Mouse (Mus musculus): ENCODE measurements at regions not wholly inside any gene's neighbourhood (a gene's known extent, or its start where the extent isn't known, plus 50 kb on each side); places are given as distances from the start of the nearest gene placed in this dataset.
"Not testable (repeated sequence)": the region's sequence is repeated elsewhere in the genome, so short reads cannot be mapped to it uniquely, and the experiment has no call there.

DNA sequence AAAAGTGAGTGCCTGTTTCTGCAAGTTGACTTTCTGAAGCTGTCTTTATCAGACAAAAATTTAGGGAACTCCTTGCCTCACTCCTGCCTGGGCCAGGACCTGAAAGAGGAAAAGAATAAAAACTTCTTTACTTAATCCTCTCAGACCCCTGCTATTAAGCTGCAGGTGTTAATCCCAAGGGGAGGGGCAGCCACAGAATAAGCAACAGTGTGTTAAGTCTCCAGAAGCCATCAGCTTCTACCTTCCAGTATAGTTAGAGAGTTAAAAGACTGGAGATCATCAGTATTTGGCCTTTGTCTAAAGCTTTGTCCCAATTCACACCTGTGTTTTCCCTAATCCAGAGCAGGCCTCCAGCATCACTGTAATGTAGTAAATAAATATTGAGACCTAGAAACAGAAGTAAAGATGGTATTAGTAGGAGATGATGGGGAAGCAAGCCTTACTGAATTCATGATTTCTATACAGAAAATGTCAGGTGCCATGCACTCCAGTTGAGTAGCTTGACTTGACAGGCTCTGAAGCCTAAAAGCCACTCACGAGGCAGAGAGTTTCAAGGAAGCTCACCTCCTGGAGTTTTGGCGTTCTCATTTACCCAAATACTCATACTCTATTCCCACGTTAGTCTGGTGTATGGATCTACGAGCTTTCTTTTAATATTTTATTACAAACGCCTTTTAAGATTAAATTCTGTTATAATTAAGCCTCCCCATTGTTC, 308.1 kb upstream of the Dab2 start:
- no peaks in the 10 kb centered on the region for H3K79me2 ChIP-seq (ENCODE audit: control insufficient read depth, insufficient read depth, low read length)
- no peak overlapping the region for H3K9ac ChIP-seq (ENCODE audit: low read depth, low read length)
- no peaks in the 10 kb centered on the region for H3K4me1 ChIP-seq (ENCODE audit: control insufficient read depth, insufficient read depth, low read length)
- no peaks in the 10 kb centered on the region for H3K27me3 ChIP-seq (ENCODE audit: control insufficient read depth, insufficient read depth, low read length)
- WGBS, result 71% methylated on average over 5 of the region's 5 CpGs
- no peak for DNase-seq (ENCODE audit: extremely low read depth, low read depth, low spot score)
- H3K27ac ChIP-seq (replicated peaks; ENCODE audit: insufficient read depth, low read depth, low read length), result no peak overlapping the region
- H3K4me3 ChIP-seq (ENCODE audit: insufficient read depth, low read depth, low read length), result no peak overlapping the region
- H3K36me3 ChIP-seq (ENCODE audit: control insufficient read depth, insufficient read depth, low read length), result no peaks in the 10 kb centered on the region
- TF ChIP-seq CTCF (IDR thresholded peaks at IDR 0.05; ENCODE audit: low read depth, low read length) (no peak), POLR2A (IDR thresholded peaks at IDR 0.05; ENCODE audit: extremely low read depth, insufficient read depth, low read length) (no peak)

DNA sequence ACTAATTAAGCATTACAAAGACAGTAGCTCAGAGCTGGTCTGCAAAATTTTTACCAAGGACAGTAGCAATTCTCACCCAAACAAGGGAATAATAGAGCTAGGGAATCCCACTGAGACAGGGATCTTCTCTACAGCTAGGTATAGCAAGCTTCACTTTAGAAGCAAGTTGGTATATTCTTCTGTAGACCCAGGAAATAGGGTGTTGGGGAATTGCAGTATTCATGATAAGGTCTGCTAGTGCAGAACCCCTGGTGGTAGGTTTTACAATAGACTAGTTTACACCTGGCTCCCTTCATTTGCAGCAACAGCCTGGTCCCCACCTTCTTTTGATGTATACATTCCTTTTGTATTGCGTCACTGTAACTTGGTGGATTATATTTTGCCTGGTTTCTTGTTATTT, 307.4 kb upstream of the Dab2 start:
- 89% methylated on average over 1 of the region's 1 CpGs for WGBS
- H3K4me3 ChIP-seq (ENCODE audit: insufficient read depth, low read depth, low read length); H3K27me3 ChIP-seq (ENCODE audit: control insufficient read depth, insufficient read depth, low read length); H3K9ac ChIP-seq (ENCODE audit: low read depth, low read length); H3K79me2 ChIP-seq (ENCODE audit: control insufficient read depth, insufficient read depth, low read length); DNase-seq (ENCODE audit: extremely low read depth, low read depth, low spot score); H3K36me3 ChIP-seq (ENCODE audit: control insufficient read depth, insufficient read depth, low read length); H3K27ac ChIP-seq (replicated peaks; ENCODE audit: insufficient read depth, low read depth, low read length); H3K4me1 ChIP-seq (ENCODE audit: control insufficient read depth, insufficient read depth, low read length): not testable (repeated sequence)

DNA sequence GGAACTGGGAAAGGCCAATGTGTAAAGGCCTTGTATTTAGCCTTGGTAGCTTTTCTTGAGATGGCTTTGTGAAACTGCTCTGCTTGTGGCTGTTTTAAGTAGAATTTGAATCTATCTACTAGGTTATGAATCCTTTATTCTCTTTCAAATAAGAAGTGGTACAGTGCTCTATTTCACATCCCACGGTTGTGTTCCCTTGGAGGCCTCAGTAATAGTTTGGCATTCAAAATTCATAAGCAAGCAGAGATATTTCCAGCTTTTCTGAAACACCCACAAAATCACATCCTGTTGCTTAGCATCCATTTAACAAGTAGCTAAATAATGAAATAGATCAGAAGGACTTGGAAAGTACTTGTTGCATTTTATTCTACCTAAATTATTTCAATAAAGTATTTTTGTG, 298.8 kb upstream of the Dab2 start:
- no peak for DNase-seq (ENCODE audit: extremely low read depth, low read depth, low spot score)
- H3K36me3 ChIP-seq (ENCODE audit: control insufficient read depth, insufficient read depth, low read length), result no peaks in the 10 kb centered on the region
- no peaks in the 10 kb centered on the region for H3K27me3 ChIP-seq (ENCODE audit: control insufficient read depth, insufficient read depth, low read length)
- H3K9ac ChIP-seq (ENCODE audit: low read depth, low read length), result no peak overlapping the region
- no peak overlapping the region for H3K4me3 ChIP-seq (ENCODE audit: insufficient read depth, low read depth, low read length)
- TF ChIP-seq CTCF (IDR thresholded peaks at IDR 0.05; ENCODE audit: low read depth, low read length), result no peak
- no peak for TF ChIP-seq POLR2A (IDR thresholded peaks at IDR 0.05; ENCODE audit: extremely low read depth, insufficient read depth, low read length)
- no peaks in the 10 kb centered on the region for H3K79me2 ChIP-seq (ENCODE audit: control insufficient read depth, insufficient read depth, low read length)
- 82% methylated on average over 1 of the region's 1 CpGs for WGBS
- no peak overlapping the region for H3K27ac ChIP-seq (replicated peaks; ENCODE audit: insufficient read depth, low read depth, low read length)
- no peaks in the 10 kb centered on the region for H3K4me1 ChIP-seq (ENCODE audit: control insufficient read depth, insufficient read depth, low read length)

DNA sequence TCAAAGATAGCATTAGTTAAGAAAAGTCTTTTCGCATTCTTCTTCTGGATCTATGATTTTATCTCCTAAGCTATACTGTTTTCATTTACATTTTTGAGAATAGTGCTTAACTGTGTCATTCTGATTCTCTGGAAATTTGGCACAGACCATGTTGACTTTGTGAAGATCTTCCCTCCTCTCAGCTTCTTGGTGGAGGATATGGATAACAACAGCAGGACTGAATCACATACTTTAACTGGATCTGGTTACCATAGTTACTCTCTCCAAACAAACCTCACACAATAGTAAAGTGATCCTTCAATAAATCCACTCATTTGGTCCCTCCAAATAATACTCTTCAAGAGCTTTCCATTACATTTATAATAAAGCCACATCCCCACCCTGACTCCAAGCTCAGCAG, 298.2 kb upstream of the Dab2 start:
- no peaks in the 10 kb centered on the region for H3K27me3 ChIP-seq (ENCODE audit: control insufficient read depth, insufficient read depth, low read length)
- H3K4me3 ChIP-seq (ENCODE audit: insufficient read depth, low read depth, low read length), result no peak overlapping the region
- no peak overlapping the region for H3K27ac ChIP-seq (replicated peaks; ENCODE audit: insufficient read depth, low read depth, low read length)
- H3K79me2 ChIP-seq (ENCODE audit: control insufficient read depth, insufficient read depth, low read length), result no peaks in the 10 kb centered on the region
- no peak overlapping the region for H3K9ac ChIP-seq (ENCODE audit: low read depth, low read length)
- 96% methylated on average over 1 of the region's 1 CpGs for WGBS
- no peaks in the 10 kb centered on the region for H3K4me1 ChIP-seq (ENCODE audit: control insufficient read depth, insufficient read depth, low read length)
- no peak for TF ChIP-seq CTCF (IDR thresholded peaks at IDR 0.05; ENCODE audit: low read depth, low read length)
- TF ChIP-seq POLR2A (IDR thresholded peaks at IDR 0.05; ENCODE audit: extremely low read depth, insufficient read depth, low read length), result no peak
- no peak for DNase-seq (ENCODE audit: extremely low read depth, low read depth, low spot score)
- no peaks in the 10 kb centered on the region for H3K36me3 ChIP-seq (ENCODE audit: control insufficient read depth, insufficient read depth, low read length)

DNA sequence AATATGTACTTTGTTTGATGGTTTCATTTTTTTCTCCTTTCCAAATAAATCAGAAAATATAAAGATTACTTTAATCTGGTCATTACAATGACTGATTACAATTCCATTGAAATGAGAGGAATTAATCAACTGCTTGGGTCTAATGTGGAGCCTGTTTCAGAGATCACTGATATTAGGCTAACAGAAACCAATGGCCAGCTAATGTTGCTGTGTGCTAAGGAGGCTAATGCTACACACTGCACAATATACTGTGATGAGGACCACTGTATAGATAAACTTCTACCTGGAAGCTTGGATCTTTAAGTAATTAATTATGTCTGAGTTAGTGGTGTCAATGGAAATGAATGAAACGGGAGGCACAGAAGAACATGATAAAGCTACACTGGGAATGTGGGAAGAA, 284.6 kb upstream of the Dab2 start:
- Histone ChIP-seq H3K36me3 (ENCODE audit: control insufficient read depth, insufficient read depth, low read length) (no peaks in the 10 kb centered on the region), H3K27me3 (ENCODE audit: control insufficient read depth, insufficient read depth, low read length) (no peaks in the 10 kb centered on the region), H3K9ac (ENCODE audit: low read depth, low read length) (no peak overlapping the region), H3K4me1 (ENCODE audit: control insufficient read depth, insufficient read depth, low read length) (no peaks in the 10 kb centered on the region), H3K79me2 (ENCODE audit: control insufficient read depth, insufficient read depth, low read length) (no peaks in the 10 kb centered on the region), H3K27ac (replicated peaks; ENCODE audit: insufficient read depth, low read depth, low read length) (no peak overlapping the region), H3K4me3 (ENCODE audit: insufficient read depth, low read depth, low read length) (no peak overlapping the region)
- 80% methylated on average over 1 of the region's 1 CpGs for WGBS
- no peak for DNase-seq (ENCODE audit: extremely low read depth, low read depth, low spot score)
- TF ChIP-seq POLR2A (IDR thresholded peaks at IDR 0.05; ENCODE audit: extremely low read depth, insufficient read depth, low read length) (no peak), CTCF (IDR thresholded peaks at IDR 0.05; ENCODE audit: low read depth, low read length) (no peak)

DNA sequence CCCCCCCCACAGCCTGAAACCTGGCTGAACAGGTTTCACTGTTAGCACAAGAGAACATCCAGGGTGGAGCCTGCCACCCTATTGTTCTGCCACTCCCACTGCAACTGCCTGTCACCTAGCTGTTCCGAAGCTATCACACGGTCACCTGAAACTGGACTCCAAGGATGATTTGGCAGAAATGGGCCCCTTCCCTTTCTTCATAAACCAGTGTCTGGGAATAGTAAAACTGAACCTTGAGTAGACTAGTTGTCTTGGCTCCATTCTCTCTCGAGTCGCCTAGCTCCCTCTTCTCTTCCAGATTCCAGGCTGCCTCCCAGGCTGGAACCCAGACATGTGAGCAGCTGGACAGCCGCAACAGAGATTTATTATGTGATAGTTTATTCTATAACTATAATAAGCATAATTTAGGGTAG, 282.9 kb upstream of the Dab2 start:
- Histone ChIP-seq H3K79me2 (ENCODE audit: control insufficient read depth, insufficient read depth, low read length) (no peaks in the 10 kb centered on the region), H3K27ac (replicated peaks; ENCODE audit: insufficient read depth, low read depth, low read length) (no peak overlapping the region), H3K36me3 (ENCODE audit: control insufficient read depth, insufficient read depth, low read length) (no peaks in the 10 kb centered on the region), H3K4me1 (ENCODE audit: control insufficient read depth, insufficient read depth, low read length) (no peaks in the 10 kb centered on the region), H3K4me3 (ENCODE audit: insufficient read depth, low read depth, low read length) (no peak overlapping the region), H3K27me3 (ENCODE audit: control insufficient read depth, insufficient read depth, low read length) (no peaks in the 10 kb centered on the region), H3K9ac (ENCODE audit: low read depth, low read length) (no peak overlapping the region)
- TF ChIP-seq CTCF (IDR thresholded peaks at IDR 0.05; ENCODE audit: low read depth, low read length), result no peak
- no peak for DNase-seq (ENCODE audit: extremely low read depth, low read depth, low spot score)
- WGBS, result 55% methylated on average over 5 of the region's 5 CpGs
